Mouse (Mus musculus) heart, postnatal 14 days (tissue): ENCODE results near the gene Lats2. TPM values are rescaled to one million over a fixed set of nuclear protein-coding genes. Genes with fewer than 3 reads are reported as not detected.
"Not testable (repeated sequence)": the region's sequence is repeated elsewhere in the genome, so short reads cannot be mapped to it uniquely, and the experiment has no call there.

Source experiments
- DNase-seq, 2 experiments: peaks; one replicate each; pipeline ENCODE4 v3.0.0; 2021 to 2022
- intact Hi-C: fragments of 180-260 bp; cut with DNase I; formaldehyde crosslinking; loops from one replicate; pipeline ENCODE4 v1.15.1; 2025
- microRNA-seq, 2 experiments: library from miRNA; unstranded; fragments of <30 nt; microRNA quantifications; one replicate each; pipeline ENCODE4 v1.2.0; 2021 to 2022
- total RNA-seq, 2 experiments: library from RNA; stranded (reverse); gene quantifications; 2 replicates each; pipeline ENCODE4 v1.2.3; 2021

Gene Lats2
- total RNA-seq, 2 experiments from 2014 or later = 39.5 to 40.1 TPM

DNA sequence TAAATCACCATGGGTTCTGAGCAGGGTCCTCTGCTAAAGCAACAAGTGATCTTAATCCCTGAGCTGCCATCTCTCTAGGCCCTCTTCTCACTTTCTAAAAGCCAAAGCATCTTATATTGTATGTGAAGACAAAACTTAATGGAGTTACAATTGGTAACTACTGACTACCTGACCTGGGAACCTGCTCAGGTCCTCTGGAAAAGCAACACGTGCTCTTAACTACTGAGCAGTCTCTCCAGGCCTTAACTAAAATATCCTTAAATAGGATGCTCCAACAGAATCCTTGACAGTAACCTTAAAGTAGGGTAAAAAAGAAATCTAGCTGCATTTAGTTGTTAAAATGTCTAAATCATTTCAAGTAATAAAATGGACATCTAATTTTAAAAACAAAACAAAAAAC lies 94.6 kb downstream of the Lats2 start:
- no peak for DNase-seq
- intact Hi-C loops = no loop called here

DNA sequence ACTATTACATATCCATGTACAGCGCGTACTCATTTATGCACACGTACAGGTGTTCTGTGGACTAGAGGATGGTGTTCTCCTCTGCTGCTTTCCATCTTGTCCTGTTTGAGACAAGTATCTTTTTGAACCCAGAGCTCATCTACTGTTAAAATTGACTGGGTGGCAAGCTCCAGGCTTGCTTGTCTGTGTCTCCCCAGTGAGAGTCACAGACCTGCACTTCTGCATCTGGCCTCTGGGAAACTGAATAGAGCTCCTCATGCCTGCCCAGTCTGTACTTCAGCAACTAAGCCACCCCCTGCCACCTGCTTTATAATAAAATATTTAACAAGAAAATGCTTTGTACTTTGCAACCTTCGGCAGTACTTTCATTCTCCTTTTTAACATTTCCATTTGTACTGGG lies 99.9 kb downstream of the Lats2 start:
- DNase-seq = no peak
- intact Hi-C loops = no loop called here

DNA sequence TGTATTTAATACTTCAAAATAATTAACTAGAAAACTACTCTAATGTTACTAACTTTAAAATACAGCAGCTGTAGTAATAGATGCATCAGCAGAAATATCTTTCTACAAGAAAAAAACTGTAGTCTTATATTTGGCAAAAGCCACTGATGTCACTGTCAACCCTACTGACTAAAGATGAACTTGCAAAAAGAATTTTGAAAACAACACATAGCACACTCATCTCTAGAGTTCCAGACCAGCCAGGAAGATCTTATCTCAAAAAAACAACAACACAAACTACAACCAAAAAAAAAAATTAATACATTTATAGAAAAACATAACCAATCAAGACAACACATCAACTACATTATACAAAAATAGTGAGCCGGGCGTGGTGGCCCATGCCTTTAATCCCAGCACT lies 100.7 kb downstream of the Lats2 start:
- intact Hi-C loops = no loop called here
- no peak for DNase-seq

DNA sequence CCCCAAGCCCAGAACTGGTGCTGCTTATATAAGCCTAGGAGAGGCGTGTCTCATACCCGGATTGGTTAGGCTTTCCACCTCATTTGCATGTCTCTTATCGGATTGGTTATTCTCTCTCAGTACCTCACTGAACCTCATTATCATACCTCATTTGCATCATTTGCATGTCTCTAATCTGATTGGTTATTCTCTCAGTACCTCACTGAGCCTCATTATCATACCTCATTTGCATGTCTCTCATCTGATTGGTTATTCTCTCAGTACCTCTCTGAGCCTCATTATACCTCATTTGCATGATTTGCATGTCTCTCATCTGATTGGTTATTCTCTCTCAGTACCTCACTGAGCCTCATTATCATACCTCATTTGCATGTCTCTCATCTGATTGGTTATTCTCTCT lies 101.7 kb downstream of the Lats2 start:
- intact Hi-C loops, DNase-seq: not testable (repeated sequence)

DNA sequence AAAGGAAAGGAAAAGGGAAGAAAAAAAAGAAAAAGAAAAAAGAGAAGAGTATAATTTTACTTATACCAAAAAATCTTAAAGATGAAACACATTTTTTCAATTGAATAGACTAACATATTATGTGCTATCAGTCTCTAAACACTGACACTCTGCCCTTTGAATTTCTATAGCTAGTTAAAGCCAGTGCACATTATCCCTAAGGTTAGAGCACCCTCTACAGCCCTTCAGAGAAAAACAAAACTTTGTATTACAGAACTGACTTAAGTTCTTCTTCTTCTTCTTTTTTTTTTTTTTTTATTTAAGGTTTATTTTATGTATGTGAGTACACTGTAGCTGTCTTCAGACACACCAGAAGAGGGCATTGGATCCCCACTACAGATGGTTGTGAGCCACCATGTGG lies 108.7 kb downstream of the Lats2 start:
- intact Hi-C loops = loop anchor here (5.0 kb wide), 1 partner anchor 277 kb away; no protein-coding TSS in a partner anchor
- DNase-seq = no peak

DNA sequence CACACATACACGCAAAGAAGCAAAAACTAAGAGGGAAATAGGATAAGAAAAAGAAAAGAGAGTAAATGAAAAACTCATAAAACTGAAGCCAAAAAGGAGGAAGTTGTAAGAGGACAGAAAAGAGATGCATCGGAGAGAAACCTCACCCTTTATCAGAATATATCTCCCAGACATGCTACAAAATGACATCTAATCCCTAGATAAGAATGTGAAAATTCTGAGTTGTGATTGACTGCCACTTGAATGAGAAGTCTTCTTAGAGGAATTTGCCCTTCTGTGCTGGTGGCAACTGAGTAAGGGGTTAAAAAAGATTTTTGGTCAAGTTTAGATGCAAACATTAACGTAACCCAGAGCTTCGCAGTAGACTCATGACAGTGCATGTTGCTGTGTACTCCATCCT lies 112.0 kb downstream of the Lats2 start:
- DNase-seq = no peak

More for the DNA sequence above, 112.0 kb downstream of the Lats2 start:
- intact Hi-C loops = loop anchor here (5.0 kb wide), 1 partner anchor 274 kb away; no protein-coding TSS in a partner anchor

Small RNA genes lying within 50 kb of the gene (microRNA-seq; reads per million reads assigned to microRNA genes)
- gene Mir3077 = 0.27 to 3.0 reads per million in 2 experiments

Other genes starting within 250 kb of the Lats2 start
- 1 to 10 TPM; 4.3 to 6.0 TPM for gene Il17d, start 233.6 kb downstream of the Lats2 start, total RNA-seq
- gene Eef1akmt1, start 186.8 kb downstream of the Lats2 start, total RNA-seq = 10 to 100 TPM; 29.6 to 31.6 TPM
- gene Xpo4, start 93.0 kb downstream of the Lats2 start, total RNA-seq = 10 to 100 TPM; 11.6 to 12.8 TPM
- gene Gm49361, start 12.3 kb downstream of the Lats2 start, total RNA-seq = 1 to 10 TPM in 1 of 2 experiments, under 1 TPM in 1; 0.15 to 1.6 TPM
- gene Sap18, start 39.8 kb upstream of the Lats2 start, total RNA-seq = 10 to 100 TPM; 61.1 to 70.6 TPM
- gene Ska3, start 67.8 kb upstream of the Lats2 start, total RNA-seq = 1 to 10 TPM in 1 of 2 experiments, under 1 TPM in 1; 0.50 to 1.4 TPM
- gene Mrpl57, start 67.8 kb upstream of the Lats2 start, total RNA-seq = 10 to 100 TPM; 65.9 to 68.9 TPM
- 10 to 100 TPM; 12.4 to 16.5 TPM for gene Zdhhc20, start 131.9 kb upstream of the Lats2 start, total RNA-seq
- 10 to 100 TPM; 63.8 to 64.7 TPM for gene Micu2, start 240.9 kb upstream of the Lats2 start, total RNA-seq